8 mouse cellular contexts compared by ENCODE assay signal in genomic region chr14:26667991-26668370, GRCm38 (mm10). TPM values are rescaled to one million over a fixed set of nuclear protein-coding genes. Genes with fewer than 3 reads are reported as not detected.
DNase-seq lines count a peak whose midpoint lies in the region; ATAC-seq and TF ChIP-seq lines count a peak whose summit lies in the region.

No protein-coding gene starts in this region.

- TF ChIP-seq CTCF in bone marrow macrophage, adult 2 months (IDR thresholded peaks at IDR 0.05; ENCODE audit: low read depth, low read length), result no peak

- H3K27ac ChIP-seq in kidney, embryonic 15.5 days, result 0 out of 2 replicates have a peak overlapping the region, but pooled peaks have one; percentile 93
- H3K27ac ChIP-seq in bone marrow macrophage, adult 2 months (ENCODE audit: insufficient read depth, low read depth, low read length), result no peak overlapping the region
- H3K27ac ChIP-seq in hindbrain, embryonic 13.5 days, result no peak overlapping the region
- H3K27ac ChIP-seq in midbrain, embryonic 14.5 days (replicated peaks; ENCODE audit: low read depth, low read length), result no peak overlapping the region

- DNase-seq in kidney, adult 8-10 months, result no peak
- no peak for DNase-seq in midbrain, embryonic 14.5 days
- no peak for DNase-seq in embryo, embryonic 9.5 days (ENCODE audit: extremely low spot score)
- DNase-seq in layer of hippocampus, adult 8-10 months (ENCODE audit: low spot score in 2 of 2), result no peak
- DNase-seq in adrenal gland, adult 2 months, result no peak

- peaks cover 22% of the 10 kb centered on the region for H3K4me1 ChIP-seq in kidney, embryonic 15.5 days
- peaks cover 8% of the 10 kb centered on the region for H3K4me1 ChIP-seq in bone marrow macrophage, adult 2 months (ENCODE audit: control insufficient read depth, insufficient read depth, low read length)
- peaks cover 38% of the 10 kb centered on the region for H3K4me1 ChIP-seq in hindbrain, embryonic 13.5 days (replicated peaks)
- peaks cover 24% of the 10 kb centered on the region for H3K4me1 ChIP-seq in midbrain, embryonic 14.5 days (ENCODE audit: control insufficient read depth, insufficient read depth, low read length)

- H3K4me2 ChIP-seq in kidney, embryonic 15.5 days, result peak overlapping the region; percentile 90
- peak overlapping the region; percentile 100 for H3K4me2 ChIP-seq in hindbrain, embryonic 13.5 days
- peak overlapping the region; percentile 96 for H3K4me2 ChIP-seq in midbrain, embryonic 14.5 days (ENCODE audit: low read length)

- TF ChIP-seq POLR2A in bone marrow macrophage, adult 2 months (IDR thresholded peaks at IDR 0.05; ENCODE audit: borderline replicate concordance, low read depth, low read length), result no peak

- peak overlapping the region; percentile 90 for H3K4me3 ChIP-seq in kidney, embryonic 15.5 days (replicated peaks)
- peak overlapping the region; percentile 93 for H3K4me3 ChIP-seq in bone marrow macrophage, adult 2 months (ENCODE audit: insufficient read depth, low read length)
- H3K4me3 ChIP-seq in hindbrain, embryonic 13.5 days, result peak overlapping the region; percentile 98
- H3K4me3 ChIP-seq in midbrain, embryonic 14.5 days (replicated peaks; ENCODE audit: low read depth, low read length), result peak overlapping the region; percentile 97

- H3K36me3 ChIP-seq in kidney, embryonic 15.5 days, result peaks cover 29% of the 10 kb centered on the region
- H3K36me3 ChIP-seq in hindbrain, embryonic 13.5 days, result peaks cover 21% of the 10 kb centered on the region
- H3K36me3 ChIP-seq in midbrain, embryonic 14.5 days (ENCODE audit: control insufficient read depth, insufficient read depth, low read length), result peaks cover 24% of the 10 kb centered on the region

- WGBS in kidney, embryonic 15.5 days, result 16% methylated on average over 6 of the region's 6 CpGs
- 31% methylated on average over 6 of the region's 6 CpGs for WGBS in hindbrain, embryonic 13.5 days
- 29% methylated on average over 6 of the region's 6 CpGs for WGBS in midbrain, embryonic 14.5 days

- H3K9me3 ChIP-seq in kidney, embryonic 15.5 days (replicated peaks), result no peaks in the 10 kb centered on the region
- H3K9me3 ChIP-seq in hindbrain, embryonic 13.5 days, result no peaks in the 10 kb centered on the region
- no peaks in the 10 kb centered on the region for H3K9me3 ChIP-seq in midbrain, embryonic 14.5 days (ENCODE audit: control insufficient read depth, low read length)

- H3K9ac ChIP-seq in kidney, embryonic 15.5 days, result peak overlapping the region; percentile 86
- peak overlapping the region; percentile 90 for H3K9ac ChIP-seq in hindbrain, embryonic 13.5 days
- H3K9ac ChIP-seq in midbrain, embryonic 14.5 days (replicated peaks; ENCODE audit: low read length), result peak overlapping the region; percentile 88

- no peaks in the 10 kb centered on the region for H3K27me3 ChIP-seq in kidney, embryonic 15.5 days
- no peaks in the 10 kb centered on the region for H3K27me3 ChIP-seq in hindbrain, embryonic 13.5 days
- H3K27me3 ChIP-seq in midbrain, embryonic 14.5 days (ENCODE audit: control insufficient read depth, insufficient read depth, low read length), result no peaks in the 10 kb centered on the region

- no peak for ATAC-seq in kidney, embryonic 15.5 days (replicated peaks; ENCODE audit: low FRiP score)
- no peak for ATAC-seq in hindbrain, embryonic 13.5 days (ENCODE audit: low FRiP score)
- no peak for ATAC-seq in midbrain, embryonic 14.5 days (ENCODE audit: low FRiP score, low TSS enrichment)

RNA-seq across cellular contexts. Expression of gene Pde12, which starts 1.7 kb away (rescaled TPM):
- polyA plus RNA-seq in kidney, embryonic 15.5 days (2015; fragmentation: Nextera tagmentation; extraction: Ambion mirVana), result 9.7 and 9.9 TPM in 2 replicates
- polyA plus RNA-seq in bone marrow macrophage, adult 2 months (2012; ENCODE audit: insufficient read depth, insufficient read length, missing spikeins), result 3.8 and 4.0 TPM in 2 replicates
- polyA plus RNA-seq in hindbrain, embryonic 13.5 days (2015; fragmentation: Nextera tagmentation; extraction: Ambion mirVana), result 11.8 and 11.9 TPM in 2 replicates
- 14.6 and 15.6 TPM in 2 replicates for polyA plus RNA-seq in midbrain, embryonic 14.5 days (2014; fragmentation: Nextera tagmentation; extraction: Ambion mirVana)
- 1 to 10 TPM; 7.8 to 8.8 (median 8.1) TPM for total RNA-seq in layer of hippocampus, adult 8-10 months (2022)
- 10 to 100 TPM in 1 of 2 experiments, 1 to 10 TPM in 1; 9.1 to 11.4 TPM for total RNA-seq in adrenal gland, adult 2 months (2021)
- polyA plus RNA-seq in adrenal gland, adult 2 months (2012; rRNA removed), result 7.1 and 7.5 TPM in 2 replicates

RNA-seq across cellular contexts. Expression of gene Dnah12, which starts 25.1 kb away (rescaled TPM):
- polyA plus RNA-seq in kidney, embryonic 15.5 days (2015; fragmentation: Nextera tagmentation; extraction: Ambion mirVana), result 0.09 and 0.17 TPM in 2 replicates
- polyA plus RNA-seq in bone marrow macrophage, adult 2 months (2012; ENCODE audit: insufficient read depth, insufficient read length, missing spikeins), result 0.04 TPM in 1 of 2 replicates, not detected in the other
- 0.08 and 0.09 TPM in 2 replicates for polyA plus RNA-seq in hindbrain, embryonic 13.5 days (2015; fragmentation: Nextera tagmentation; extraction: Ambion mirVana)
- polyA plus RNA-seq in midbrain, embryonic 14.5 days (2014; fragmentation: Nextera tagmentation; extraction: Ambion mirVana), result 0.04 and 0.12 TPM in 2 replicates
- 1 to 10 TPM in 1 of 4 experiments, under 1 TPM in 3; 0.32 to 1.1 (median 0.62) TPM for total RNA-seq in layer of hippocampus, adult 8-10 months (2022)
- under 1 TPM; 0.03 to 0.06 TPM for total RNA-seq in adrenal gland, adult 2 months (2021)
- polyA plus RNA-seq in adrenal gland, adult 2 months (2012; rRNA removed), result not detected in 2 replicates

RNA-seq across cellular contexts. Expression of gene Arf4, which starts 30.1 kb away (rescaled TPM):
- 594 and 610 TPM in 2 replicates for polyA plus RNA-seq in kidney, embryonic 15.5 days (2015; fragmentation: Nextera tagmentation; extraction: Ambion mirVana)
- 151 and 154 TPM in 2 replicates for polyA plus RNA-seq in bone marrow macrophage, adult 2 months (2012; ENCODE audit: insufficient read depth, insufficient read length, missing spikeins)
- polyA plus RNA-seq in hindbrain, embryonic 13.5 days (2015; fragmentation: Nextera tagmentation; extraction: Ambion mirVana), result 586 and 604 TPM in 2 replicates
- polyA plus RNA-seq in midbrain, embryonic 14.5 days (2014; fragmentation: Nextera tagmentation; extraction: Ambion mirVana), result 544 and 580 TPM in 2 replicates
- 100 to 1,000 TPM; 114 to 128 (median 120) TPM for total RNA-seq in layer of hippocampus, adult 8-10 months (2022)
- total RNA-seq in adrenal gland, adult 2 months (2021), result 100 to 1,000 TPM; 169 to 191 TPM
- 420 and 432 TPM in 2 replicates for polyA plus RNA-seq in adrenal gland, adult 2 months (2012; rRNA removed)
